Mouse (Mus musculus) mouse embryonic stem cell (cell line): Measurements from ENCODE around the gene 4930404N11Rik.

Experiments
- in situ Hi-C, 2 experiments: fragments of 300-500 bp; cut with MboI; formaldehyde crosslinking; loops; 1 replicate in 1 of 2; 3 replicates in 1 of 2; pipeline ENCODE4 v1.14.3; 2019 to 2020; ENCODE audit warnings: low sequenced_read_pairs in 2 of 2, low pct_unique_long_range_greater_than_20kb in 1 of 2, mixed read lengths in 1 of 2; ENCODE audit not compliant: unreplicated experiment in 1 of 2

The 4930404N11Rik gene

DNA sequence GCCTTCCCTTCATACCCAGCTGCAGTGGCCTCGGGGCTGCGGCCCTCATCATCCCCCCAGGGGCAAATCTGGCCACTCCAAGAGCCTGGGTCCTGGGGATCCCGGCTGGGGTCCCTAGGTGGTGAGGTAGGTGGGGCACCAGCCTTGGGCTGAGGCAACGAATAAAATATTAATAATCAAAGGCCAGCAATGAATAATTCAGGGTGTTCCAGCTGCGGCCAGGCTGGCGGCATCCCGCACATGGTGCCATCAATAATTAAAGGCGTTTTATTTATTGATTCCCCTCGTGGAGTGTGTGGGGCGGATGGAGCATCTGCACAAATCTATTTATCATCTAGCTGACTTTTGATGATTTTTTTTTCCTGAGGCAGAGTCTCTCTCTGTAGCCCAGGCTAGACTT, 37.9 kb upstream of the 4930404N11Rik start:
- in situ Hi-C loops: no loop called here

DNA sequence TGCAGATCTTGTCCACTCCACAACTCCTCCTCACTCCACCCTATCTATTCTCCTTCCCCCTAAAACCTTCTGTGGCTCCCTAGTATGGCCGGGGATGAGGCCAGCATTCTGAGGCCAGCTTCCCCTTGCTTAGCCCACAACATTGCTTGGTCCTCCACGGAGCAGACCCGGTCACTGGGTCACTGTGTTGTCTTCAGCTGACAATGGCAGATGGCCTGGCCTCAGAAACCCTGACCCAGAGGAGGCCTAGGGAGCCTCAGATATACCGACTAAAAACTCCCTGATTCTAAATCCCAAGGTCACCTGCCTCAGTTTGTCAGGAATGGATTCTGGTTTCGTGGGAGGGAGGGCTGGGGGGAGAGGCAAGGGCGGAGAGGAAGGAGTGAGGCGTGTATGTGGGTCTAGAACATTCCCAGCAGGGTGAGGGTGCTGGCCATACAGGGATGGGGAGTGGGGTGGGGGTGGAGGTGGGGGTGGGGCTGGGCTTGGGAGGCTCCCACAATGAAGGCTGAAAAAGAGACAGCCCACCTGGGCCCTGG, 36.7 kb upstream of the 4930404N11Rik start:
- in situ Hi-C loops: no loop called here

DNA sequence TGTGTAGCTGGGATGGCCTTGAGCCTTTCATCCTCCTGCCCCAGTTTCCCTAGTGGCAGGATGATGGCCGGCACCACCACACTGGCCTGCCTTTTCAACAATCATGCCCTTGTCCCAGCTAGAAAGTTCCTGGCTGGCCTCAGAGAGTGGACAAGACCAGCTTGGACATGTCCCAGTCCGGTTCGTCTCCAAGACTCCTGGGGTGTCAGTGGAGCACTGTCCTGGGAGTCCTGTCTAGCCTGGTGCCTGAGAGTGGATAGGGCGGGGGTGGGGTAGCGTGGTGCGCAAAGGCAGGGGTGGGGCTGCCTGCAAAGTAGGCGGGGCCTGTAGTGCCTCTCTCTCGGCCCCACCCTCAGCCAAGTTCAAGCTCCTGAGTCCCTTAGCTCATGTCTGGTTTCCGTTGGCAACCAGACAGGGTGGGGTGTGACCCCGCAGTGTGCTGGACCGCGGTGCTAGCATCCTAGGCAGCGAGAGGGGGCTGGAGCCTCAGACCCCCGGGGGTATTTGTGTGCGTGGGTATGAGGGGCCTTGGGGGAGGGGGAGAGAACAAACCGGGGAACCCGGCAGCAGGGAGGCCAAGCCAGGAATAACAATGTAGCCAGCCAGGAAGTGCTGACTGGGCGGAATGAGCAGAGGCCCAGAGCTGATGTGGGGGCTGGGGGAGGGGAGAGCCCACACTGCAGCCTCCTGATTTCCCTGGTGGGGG, 36.1 kb upstream of the 4930404N11Rik start:
- in situ Hi-C loops: no loop called here

DNA sequence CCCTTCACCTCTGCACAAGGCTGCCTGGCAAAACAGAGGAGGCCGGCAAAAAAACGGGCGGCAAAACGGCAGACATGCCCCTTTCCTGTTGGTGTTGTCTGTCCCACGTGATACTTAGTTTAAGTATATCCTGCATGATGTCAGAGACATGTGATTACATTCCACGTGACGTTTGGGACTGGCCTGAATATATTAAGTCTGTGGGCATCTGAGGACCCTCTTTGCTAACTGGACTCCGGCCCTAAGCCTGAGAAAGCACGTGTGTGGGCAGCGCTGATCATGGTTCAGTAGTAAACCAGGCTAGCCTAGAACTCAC, 35.5 kb upstream of the 4930404N11Rik start:
- in situ Hi-C loops: no loop called here

DNA sequence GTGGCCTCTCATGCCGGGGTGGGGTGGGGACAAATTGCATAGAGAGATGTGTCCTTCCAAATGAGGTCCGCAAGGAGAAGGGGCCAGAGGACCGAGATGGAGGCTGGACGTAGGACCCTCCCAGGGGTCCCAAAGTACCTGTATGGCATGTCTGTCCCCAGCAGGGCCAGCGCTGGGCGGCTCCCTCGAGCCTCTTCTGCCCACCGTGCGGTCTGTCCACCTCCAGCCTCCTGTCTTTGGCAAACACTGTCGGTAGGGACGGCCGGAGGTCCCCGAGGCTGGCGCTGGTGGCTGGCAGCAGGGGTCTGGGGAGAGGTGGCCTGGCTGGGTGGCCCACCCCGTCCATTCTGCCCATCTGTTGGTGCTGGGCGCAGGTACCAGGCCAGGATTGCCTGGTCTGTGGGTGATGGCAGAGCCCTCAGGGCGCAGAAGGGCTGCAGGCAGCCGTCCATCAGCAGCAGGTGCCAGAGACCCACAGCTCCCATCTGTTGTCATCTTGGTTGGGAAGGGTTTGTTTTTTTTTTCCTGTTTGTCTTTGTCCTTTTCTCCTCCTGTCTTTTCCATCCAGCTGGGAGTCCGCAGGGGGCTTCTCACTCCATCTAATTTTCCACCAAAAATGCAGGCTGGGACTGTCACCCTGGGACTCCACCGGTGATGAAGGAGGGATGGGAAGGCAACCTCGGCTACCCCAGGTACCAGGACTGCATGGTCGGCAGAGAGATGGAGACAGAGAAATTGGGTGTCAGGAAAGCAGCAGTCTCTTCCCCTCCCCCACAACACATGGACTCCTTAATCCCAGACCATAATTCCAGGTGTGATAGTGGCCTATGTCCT, 35.0 kb upstream of the 4930404N11Rik start:
- in situ Hi-C loops: no loop called here

DNA sequence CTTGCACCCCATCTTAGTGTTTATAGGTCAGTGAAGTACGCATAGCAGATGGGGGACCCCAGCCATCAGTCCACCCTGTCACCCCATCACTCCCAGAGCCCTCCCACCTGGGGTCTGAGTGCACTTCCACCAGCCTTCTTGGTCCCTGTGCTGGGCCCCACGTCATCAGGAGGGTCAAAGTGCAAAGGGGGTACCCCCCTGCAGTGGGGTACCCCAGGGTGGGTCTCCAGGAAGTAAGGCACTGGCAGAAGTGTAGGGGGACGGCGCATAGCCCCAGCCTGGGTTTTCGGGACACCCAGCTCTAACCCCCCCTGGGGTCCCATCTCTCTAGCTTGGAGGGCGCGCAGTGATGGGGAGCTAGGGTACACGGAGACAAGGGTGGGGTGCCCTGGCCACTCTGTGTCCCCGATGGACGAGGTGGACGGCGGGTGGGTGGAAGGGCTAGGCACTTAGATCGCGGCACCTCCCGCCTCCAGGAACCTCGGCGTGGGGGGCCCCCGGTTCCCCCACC, 34.2 kb upstream of the 4930404N11Rik start:
- in situ Hi-C loops: loop anchor here (5.0 kb wide), 2 partner anchors 52 to 127 kb away; no protein-coding TSS in a partner anchor

DNA sequence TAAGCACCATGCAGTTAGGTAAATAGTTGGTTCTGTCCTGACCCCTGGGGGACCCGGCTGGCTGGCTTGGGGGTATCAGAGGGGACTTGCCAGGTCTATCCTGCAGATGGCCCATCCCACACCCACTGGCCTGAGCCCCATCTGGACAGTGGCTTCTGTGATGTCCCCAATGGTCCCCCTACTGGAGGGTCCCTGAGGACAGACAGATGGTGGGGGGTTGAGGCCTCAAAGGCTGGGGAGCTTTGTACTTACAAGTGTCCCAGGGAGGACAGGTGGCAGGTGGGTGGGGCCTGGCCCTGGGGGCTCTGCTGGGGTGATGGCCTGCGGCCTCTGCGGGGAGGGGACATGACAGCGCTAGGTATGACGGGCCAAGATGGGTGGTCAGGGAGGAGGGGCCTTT, 33.7 kb upstream of the 4930404N11Rik start:
- in situ Hi-C loops: loop anchor here (5.0 kb wide), 2 partner anchors 53 to 128 kb away; no protein-coding TSS in a partner anchor

DNA sequence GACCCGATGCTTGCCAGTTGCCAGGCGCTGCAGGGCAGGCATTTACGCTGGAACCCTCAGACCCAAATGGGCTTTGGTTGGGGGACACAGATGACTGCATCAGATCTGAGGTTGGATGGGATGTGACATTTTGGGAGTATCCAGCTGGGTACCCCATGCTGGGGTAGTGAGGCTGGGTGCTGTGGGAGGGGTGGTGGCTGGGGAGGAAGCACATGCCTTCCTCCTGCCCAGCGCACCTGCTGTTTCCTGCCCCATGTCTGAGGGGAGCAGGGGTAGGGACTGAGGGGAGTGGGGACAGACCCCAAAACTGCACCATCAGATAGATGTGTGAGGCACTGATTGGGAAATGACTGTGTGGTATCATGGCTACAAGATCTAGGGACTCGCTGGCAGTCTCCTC, 31.1 kb upstream of the 4930404N11Rik start:
- in situ Hi-C loops: loop anchor here (5.0 kb wide), 2 partner anchors 56 to 131 kb away; no protein-coding TSS in a partner anchor

DNA sequence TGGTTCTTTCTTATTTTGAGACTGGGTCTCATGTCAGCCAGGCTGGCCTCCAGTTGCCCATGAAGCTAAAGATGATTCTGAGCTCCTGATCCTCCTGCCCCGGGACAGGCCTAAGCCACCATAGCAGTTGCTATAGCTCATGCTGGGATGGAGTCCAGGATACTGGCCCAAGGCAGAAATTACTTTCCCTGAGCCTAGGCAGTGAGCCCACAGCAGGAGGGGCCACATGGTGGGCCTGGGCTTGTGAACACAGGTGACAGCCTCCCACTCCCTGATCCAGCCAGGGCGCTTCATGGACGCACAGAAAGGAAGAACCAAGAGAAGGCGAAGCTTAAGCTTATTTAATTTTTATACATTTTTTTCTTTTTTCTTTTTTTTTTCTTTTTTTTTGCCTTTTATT, 30.2 kb upstream of the 4930404N11Rik start:
- in situ Hi-C loops: loop anchor here (5.0 kb wide), 2 partner anchors 56 to 131 kb away; no protein-coding TSS in a partner anchor

DNA sequence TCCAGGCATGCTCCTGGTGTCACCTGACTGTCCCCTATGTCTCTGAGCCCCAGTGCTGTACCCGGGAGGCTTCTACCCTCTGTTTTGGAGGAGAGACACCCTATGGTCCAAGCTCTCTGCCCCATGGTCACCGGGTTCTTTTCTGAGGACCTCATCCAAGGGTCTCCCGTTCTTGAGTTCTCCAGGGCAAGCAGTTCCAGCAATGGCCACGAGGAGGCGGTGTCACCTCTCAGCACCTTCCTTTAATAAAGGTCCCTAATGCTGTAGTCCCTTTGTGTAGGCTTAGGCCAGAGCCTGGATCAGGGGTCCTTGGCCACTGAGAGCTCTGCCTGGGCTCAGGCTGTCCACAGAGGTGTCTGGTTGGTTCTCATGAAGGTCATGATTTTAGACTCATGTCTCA, 29.5 kb upstream of the 4930404N11Rik start:
- in situ Hi-C loops: loop anchor here (5.0 kb wide), 2 partner anchors 57 to 132 kb away; no protein-coding TSS in a partner anchor

DNA sequence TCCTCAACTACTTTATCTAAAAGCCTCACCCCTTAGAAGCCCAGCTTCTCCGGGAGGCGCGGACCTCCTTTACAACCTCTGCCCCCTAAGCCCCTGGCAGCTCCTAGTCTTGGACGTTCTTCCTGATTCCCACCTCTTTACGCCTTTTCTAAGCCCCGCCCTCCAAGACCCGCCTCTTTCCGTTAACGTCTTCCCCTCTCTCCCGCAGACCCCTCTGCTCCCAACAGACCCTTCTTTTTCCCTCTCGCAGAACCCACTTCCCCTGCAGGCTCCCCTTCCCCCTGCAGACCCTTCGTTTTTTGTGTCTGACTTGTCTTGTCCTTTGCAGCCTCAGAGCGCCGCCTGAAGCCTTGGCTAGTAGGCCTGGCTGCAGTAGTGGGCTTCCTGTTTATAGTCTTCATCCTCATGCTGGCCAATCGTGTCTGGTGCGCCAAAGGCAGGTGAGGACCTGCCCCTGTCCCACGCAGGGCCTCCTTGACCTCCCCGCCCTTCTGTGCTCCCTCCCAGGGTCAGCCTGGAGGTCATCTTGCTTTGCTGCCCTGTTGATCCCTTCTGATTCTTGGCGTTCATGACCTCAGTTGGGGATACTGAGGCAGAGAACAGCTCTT, 27.9 kb upstream of the 4930404N11Rik start:
- in situ Hi-C loops: loop anchor here in 1 of 2 experiments (5.0 kb wide), 1 partner anchor 59 kb away; no protein-coding TSS in a partner anchor

DNA sequence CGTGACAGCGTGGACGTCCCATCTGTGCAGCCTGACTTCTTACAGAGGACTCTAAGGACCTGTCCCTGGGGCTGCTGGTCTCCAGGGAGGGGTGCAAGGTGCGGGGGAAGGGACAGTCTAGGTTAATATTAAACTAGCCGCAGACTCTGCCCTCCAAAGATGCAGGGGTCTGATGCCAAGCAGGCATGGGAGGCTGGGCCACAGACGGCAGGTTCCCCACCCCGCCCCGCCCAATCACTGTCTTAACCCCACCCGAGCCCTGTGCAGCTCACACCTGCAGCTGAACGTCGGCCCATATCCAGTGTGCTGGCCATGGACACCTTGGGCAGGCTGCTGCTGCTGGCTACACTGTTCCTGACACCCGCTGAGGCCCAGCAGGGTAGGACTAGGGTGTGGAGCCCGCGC, 27.2 kb upstream of the 4930404N11Rik start, which contains the start of gene Smim24:
Gene Smim24, plus strand, starts transcription at position 271 of the 405 bp plus-strand sequence.
- in situ Hi-C loops: loop anchor here in 1 of 2 experiments (5.0 kb wide), 1 partner anchor 60 kb away; no protein-coding TSS in a partner anchor

DNA sequence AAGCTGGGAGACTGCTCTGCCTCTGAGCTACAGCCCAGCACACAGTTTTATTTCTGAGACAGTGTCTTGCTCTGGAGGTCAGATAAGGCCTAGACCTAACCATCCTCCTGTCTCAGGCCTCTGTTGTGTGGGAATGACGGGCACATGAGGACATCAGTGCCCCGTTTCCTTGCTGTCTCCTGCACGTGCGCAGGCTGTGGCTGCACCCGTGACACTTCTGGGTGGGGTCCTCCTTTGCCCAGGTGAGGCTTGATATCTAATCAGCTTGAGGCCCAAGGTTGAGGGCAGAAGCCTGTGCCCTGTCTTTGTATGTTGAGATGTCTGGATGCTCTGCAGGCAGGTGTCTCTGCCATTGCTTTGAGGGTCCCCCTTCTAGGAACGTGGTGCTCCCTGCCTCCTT, 26.7 kb upstream of the 4930404N11Rik start:
- in situ Hi-C loops: loop anchor here in 1 of 2 experiments (5.0 kb wide), 1 partner anchor 60 kb away; no protein-coding TSS in a partner anchor

DNA sequence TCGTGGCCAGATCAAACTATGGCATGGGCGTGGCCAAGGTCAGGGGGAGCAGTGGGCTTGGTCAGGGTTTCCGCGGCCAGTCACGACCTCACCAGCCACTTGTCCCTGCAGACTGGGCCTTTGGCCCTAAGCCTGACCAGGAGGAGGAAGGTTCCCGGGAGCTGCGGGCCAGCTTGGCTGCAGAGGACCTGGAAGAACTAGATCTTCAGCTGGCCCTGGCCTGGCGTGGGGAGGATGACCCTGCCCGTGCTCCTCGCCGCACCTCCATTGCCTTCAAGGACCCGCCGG, 25.0 kb upstream of the 4930404N11Rik start:
- in situ Hi-C loops: loop anchor here in 1 of 2 experiments (5.0 kb wide), 1 partner anchor 62 kb away; no protein-coding TSS in a partner anchor

DNA sequence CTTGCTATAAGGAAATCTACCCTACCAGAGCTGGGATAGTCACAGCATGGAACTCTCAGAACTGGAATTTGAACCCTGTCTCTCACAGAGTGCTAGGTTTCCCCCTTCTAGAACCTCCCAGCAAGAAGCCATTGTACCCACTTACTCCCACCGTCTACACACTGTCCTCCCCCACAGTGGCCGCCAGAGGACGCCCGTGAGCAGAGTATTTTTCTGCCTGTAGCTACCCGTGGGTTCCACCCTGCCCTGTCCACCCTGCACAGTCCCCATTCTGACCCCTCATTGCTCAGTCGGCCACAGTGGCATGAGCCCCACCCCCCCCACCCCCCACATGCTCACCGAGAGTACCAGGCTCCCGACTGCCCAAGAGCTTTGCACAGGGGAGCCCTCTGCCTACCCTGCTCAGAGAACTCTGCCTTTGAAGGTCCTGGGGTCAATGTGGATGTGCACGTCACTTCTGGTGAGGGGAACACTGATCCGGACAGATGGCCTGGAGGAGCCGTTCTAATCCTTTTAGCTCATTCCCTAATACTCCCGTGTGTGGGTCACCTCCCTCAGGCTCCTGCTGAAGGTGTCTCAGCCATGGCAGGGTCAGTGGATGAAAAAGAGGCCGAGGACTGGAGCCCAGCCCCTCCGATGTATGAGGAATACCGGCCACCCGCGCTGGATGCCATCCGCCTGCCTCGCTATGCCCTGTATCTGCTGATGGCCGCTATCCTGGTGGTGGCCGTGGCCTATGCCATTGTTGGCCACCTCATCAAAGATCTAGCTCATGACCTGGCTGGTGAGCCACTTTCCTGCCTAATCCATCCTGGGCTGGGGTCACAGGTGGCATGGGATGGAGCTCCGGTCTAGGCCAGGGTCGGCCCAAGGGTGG, 24.4 kb upstream of the 4930404N11Rik start:
- in situ Hi-C loops: loop anchor here in 1 of 2 experiments (5.0 kb wide), 1 partner anchor 62 kb away; no protein-coding TSS in a partner anchor

DNA sequence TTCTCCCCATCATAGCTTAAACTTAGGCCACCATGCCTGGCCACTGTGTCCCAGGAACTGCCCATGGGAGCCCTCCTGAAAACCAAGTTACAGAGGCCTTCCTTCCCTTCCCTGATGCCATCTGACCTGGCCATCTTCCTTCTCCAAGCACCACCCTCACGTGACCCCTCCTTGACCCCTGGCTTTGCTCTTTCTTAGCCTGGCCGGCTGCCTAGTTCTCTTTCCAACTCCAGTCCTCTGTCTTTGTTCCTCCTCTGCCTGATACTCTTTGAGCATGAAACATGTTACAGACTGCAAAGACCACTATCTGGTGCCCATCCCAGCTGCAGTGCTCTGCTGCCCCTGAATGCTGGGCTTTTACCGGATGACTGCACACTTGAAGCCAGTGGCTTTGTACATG, 23.8 kb upstream of the 4930404N11Rik start:
- in situ Hi-C loops: no loop called here

DNA sequence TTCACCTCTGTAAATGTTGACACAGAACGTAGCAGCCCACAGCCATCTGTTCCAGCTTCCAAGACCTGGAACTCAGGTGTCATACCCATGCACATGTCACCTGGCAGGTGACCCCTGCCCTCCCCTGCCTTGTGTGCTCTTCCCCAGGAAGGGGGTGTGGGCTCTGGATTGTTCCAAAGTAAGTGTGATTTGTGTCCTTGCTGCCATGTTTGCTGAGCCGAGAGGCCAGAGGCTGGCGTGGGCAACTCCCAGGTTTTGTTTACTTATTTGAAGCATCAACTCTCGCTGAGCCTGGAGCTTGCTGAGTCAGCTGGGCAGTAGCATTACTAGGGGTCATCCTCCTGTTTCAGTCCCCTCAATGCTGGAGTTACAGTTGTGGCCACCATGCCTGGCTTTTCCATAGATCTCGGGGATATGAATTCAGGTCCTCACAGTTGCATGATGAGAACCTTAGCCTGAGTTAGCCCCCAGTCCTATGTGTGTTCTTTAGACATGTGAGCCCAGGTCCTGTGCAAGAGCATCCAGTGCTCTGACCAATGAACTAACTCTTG, 23.0 kb upstream of the 4930404N11Rik start, which contains the start of gene Gm48552:
Gene Gm48552, plus strand, starts transcription at position 501 of the 551 bp plus-strand sequence.
- in situ Hi-C loops: no loop called here
